Mouse (Mus musculus): ENCODE measurements around the gene Klhl40.

The Klhl40 gene

GRCm38 (mm10) chr9:121778066-121778624 lies 738 bp downstream of the Klhl40 start:
- DNase-seq (ENCODE audit: low spot score) = peak; percentile 38

GRCm38 (mm10) chr9:121784801-121785200 lies 7.4 kb downstream of the Klhl40 start:
- DNase-seq (ENCODE audit: low spot score) = no peak

GRCm38 (mm10) chr9:121785261-121785660 lies 7.9 kb downstream of the Klhl40 start:
- DNase-seq (ENCODE audit: low spot score) = no peak

GRCm38 (mm10) chr9:121786359-121786758 lies 9.0 kb downstream of the Klhl40 start:
- DNase-seq (ENCODE audit: low spot score) = no peak

- DNase-seq (ENCODE audit: low spot score) = peak; percentile 78
Measured at GRCm38 (mm10) chr9:121791206-121791605, 13.8 kb downstream of the Klhl40 start.

DNA sequence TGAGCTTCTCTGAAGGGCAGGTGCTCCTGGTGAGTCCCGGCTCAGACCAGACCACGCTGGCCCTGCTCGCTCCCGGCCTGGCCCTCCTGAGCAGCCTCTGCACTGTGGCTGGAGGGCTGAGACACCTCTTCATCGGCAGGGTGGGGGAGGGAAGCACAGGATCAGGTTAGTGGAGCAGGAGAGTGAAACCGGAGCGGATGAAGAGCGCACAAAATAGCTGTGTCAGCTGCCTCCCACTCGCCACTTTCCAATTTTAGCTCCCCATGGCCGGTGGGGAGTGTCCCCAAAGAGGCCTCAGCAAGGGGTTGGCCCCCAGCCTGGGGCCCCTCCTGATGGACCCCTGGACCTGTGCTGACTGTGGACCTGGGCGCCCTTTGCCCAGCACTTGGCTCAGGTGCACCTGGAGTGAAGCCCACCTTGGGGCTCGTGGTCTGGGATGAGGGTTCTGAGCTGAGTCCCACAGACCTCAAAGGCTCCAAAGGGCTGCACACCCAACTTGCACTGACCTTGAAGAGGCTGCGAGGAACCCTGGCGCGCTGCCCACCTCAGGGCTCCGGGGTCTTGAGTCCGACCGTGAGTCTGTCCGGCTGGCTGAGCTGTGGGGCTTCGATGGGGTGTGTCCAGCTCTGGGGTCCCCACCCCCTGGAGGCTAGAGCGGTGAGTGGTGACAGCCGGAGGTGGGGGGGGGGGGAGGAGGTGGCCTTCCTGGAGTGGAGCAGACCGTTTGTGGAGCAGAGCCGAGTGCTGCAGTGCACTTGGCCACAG lies 14.5 kb downstream of the Klhl40 start, which contains the start of gene Hhatl:
Gene Hhatl, minus strand, starts transcription at position 751 of the 765 bp plus-strand sequence.
- no peak for DNase-seq (ENCODE audit: low spot score)

GRCm38 (mm10) chr9:121794972-121795539 lies 17.6 kb downstream of the Klhl40 start:
- DNase-seq (ENCODE audit: low spot score) = no peak

DNA sequence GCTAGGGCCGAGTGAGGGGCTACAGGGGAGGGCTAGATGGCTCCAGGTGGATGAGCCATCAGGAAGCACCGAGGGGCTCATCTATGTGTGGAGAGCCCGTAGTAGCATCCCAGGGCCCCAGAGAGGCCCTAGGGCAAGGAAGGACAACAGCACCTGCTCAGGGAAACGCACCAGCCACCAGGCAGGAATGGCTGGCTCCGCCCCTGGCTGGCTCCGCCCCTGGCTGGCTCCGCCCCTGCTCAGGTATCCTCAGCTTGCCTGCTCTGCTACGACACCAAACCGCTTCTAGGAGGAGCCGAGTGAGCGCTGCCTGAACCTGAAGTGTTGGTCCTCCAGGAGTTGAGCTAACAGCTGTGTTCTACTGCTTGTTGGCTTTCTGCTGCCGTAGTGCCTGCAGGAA lies 20.3 kb downstream of the Klhl40 start:
- DNase-seq (ENCODE audit: low spot score) = no peak

- no peak for DNase-seq (ENCODE audit: low spot score)
Measured at GRCm38 (mm10) chr9:121798887-121799520, 21.6 kb downstream of the Klhl40 start.

GRCm38 (mm10) chr9:121802747-121803146 lies 25.3 kb downstream of the Klhl40 start:
- DNase-seq (ENCODE audit: low spot score) = no peak

DNA sequence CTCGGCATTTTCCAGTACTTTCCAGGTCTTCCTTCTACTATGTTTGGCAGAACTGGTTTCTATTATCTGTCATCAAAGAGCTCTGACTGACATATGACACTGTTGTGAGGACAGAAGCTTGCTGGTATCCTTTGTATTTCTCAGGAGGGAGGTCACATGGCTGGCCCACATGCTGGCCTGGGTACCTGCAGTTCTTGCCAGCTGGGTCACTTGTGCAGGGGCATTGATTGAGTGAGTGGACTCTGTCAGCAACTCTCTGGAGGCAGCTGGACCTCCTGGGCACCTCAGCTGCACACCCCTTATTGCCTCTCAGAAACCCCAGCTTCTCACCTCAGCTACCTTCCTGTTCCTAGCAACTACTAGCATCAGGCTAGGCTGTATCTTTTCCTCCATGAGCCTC lies 30.1 kb downstream of the Klhl40 start:
- no peak for DNase-seq (ENCODE audit: low spot score)

- no peak for DNase-seq (ENCODE audit: low spot score)
Measured at GRCm38 (mm10) chr9:121807947-121808346, 30.5 kb downstream of the Klhl40 start.

DNA sequence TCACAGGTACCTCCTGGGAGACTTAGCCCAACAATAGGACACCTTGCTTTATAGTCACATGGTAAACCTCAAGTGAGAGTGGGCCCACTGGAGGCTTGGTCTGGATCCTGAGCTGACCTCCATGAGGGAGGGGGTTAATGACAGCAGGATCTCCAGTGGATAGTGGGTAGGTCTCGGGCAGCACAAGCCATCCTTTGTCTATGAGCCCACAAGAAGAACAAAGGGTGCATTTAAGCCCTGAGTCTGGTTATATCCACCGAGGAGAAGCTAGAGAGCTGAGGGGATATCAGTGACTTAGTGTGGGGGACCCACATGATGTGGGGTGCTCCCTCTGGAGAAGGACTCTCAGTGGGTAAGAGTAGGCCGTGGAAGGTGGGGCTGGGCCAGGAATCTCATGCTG lies 31.1 kb downstream of the Klhl40 start:
- no peak for DNase-seq (ENCODE audit: low spot score)

DNA sequence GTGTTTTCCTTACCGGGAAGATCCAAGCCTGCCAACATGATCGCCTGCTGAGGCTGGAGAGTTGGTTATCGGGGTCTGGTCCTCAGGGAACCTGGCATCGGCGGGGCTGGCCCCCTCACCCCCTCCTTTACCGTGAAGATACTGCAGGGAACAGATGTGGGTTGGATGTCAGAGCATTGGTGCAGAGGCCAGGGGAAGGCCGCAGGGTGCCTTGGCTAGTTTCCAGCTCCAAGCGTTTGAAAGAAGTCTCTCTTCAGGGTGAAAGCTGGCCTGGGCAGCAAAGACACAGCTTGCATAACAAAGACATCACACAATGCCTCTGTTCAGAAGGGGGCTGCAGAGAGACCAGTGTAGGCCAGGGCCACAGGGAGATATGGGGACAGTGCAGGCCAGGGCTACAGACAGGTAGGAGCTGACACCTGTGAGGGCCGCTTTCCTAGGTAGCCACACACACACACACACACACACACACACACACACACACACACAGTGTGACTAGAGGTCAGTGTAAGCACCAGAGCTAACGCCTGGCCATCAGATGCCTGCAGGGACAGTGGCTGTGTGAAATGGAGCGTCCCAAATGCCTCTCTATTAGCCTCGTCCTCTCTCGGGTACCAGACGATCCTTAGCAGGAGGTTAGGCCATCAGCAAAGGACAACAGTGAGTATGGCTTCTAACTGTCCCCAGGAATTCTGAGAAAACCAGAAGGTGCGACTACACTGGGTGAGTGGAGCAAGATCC lies 32.8 kb downstream of the Klhl40 start:
- DNase-seq (ENCODE audit: low spot score) = no peak

- no peak for DNase-seq (ENCODE audit: low spot score)
Measured at GRCm38 (mm10) chr9:121815183-121815582, 37.8 kb downstream of the Klhl40 start.

- no peak for DNase-seq (ENCODE audit: low spot score)
Measured at GRCm38 (mm10) chr9:121819073-121819770, 41.8 kb downstream of the Klhl40 start.

DNA sequence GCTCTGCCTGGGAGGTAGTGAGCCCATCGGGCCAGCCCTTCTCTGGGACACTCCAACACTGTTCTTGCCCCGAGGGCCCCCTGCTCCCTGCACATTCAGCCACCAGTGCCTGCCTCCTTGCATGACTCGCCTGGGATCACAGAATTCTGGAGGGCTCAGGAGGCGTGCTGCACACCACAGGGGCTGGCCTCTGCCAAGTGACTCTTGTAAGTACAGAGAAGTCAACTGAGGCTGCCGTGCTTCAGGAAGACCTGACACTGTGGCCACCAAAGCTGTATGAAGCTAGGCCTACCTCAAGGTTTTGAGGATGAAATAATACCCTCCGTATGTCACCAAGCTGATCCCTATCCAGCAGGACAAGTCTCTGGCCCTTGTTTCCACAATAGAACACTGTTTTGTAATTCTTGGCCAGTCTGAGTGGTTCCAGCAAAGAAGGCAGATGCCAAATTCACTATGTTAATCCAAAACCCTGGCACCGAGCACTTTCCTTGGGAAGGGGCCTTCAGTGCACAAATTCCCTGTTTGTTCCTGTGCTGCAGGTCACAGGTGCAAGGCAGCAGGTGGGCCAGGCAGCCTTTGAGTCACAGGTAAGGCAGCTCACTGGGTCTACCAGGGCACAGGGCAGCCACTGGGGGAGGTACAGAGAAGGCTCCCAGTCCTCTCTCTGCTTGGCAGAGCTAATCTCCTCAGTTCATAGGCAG lies 42.5 kb downstream of the Klhl40 start:
- DNase-seq (ENCODE audit: low spot score) = no peak

GRCm38 (mm10) chr9:121820765-121821164 lies 43.4 kb downstream of the Klhl40 start:
- DNase-seq (ENCODE audit: low spot score) = no peak

DNA sequence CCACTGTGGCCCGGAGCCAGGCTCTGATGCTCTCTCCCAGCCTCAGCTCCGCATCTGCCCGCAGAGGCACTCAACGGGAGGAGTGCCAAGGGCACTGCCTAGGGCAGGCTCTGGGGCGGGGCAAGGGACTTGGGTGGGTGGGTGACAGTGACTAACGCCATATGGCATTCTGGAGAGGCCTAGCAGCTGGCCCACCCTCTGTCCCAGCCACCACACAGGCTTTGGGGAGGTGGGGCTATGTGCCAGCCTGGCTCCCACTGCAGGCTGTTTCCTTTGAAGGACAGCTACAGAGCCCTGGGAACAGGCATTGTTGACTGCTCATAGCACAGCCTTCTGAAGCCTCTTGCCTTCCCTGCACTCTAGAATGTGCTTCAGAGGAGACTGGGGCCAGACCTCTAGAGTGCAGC lies 45.2 kb downstream of the Klhl40 start:
- DNase-seq (ENCODE audit: low spot score) = no peak

DNA sequence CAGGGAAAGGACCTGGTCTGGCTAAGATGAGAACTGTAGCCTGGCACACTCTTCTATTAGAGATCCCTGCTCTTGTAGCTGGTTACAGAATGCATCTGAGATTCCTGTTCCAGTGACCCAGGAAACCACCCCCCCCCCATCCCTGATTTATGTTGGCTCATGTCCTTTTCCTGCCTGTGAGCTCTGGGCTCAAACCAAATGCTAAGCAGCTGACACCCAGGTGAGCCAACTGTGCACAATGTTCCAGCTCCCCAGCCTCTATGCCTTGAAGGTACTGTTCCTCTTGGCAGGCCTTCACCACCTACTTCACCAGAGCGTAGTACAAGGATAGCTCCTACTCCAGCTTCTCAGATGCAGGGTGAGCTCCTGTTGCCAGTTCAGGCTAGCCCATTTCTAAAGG lies 45.6 kb downstream of the Klhl40 start:
- DNase-seq (ENCODE audit: low spot score) = no peak

GRCm38 (mm10) chr9:121823991-121824390 lies 46.6 kb downstream of the Klhl40 start:
- DNase-seq (ENCODE audit: low spot score) = no peak
